Mouse (Mus musculus) midbrain, postnatal 0 days (tissue): ENCODE measurements at regions not wholly inside any gene's neighbourhood (a gene's known extent, or its start where the extent isn't known, plus 50 kb on each side); places are given as distances from the start of the nearest gene placed in this dataset.
"Not testable (repeated sequence)": the region's sequence is repeated elsewhere in the genome, so short reads cannot be mapped to it uniquely, and the experiment has no call there.

Experiments
- ATAC-seq: fragments of 200-750 bp; cut with Nextera tagmentation; 2 replicates; pipeline ENCODE4 v1.8.0; 2017; ENCODE audit warnings: moderate number of reproducible peaks, mild to moderate bottlenecking, moderate TSS enrichment, moderate library complexity; ENCODE audit not compliant: low FRiP score
- DNase-seq: peaks from one replicate; pipeline ENCODE4 v3.0.0-alpha.2; 2015; ENCODE audit warnings: low spot score
- H3K27ac ChIP-seq: fragments of 300-500 bp; sonication (generic); 2 replicates; pipeline ENCODE4 v1.5.1; 2014; ENCODE audit warnings: low read depth, mild to moderate bottlenecking, low read length, mixed read lengths
- H3K27me3 ChIP-seq: fragments of 300-500 bp; sonication (generic); 2 replicates; pipeline ENCODE4 v1.6.1; 2014; ENCODE audit warnings: low read length, control low read depth, mixed read lengths; ENCODE audit not compliant: insufficient read depth
- H3K36me3 ChIP-seq: fragments of 300-500 bp; sonication (generic); 2 replicates; pipeline ENCODE4 v1.6.1; 2014; ENCODE audit warnings: low read length, control low read depth, mixed read lengths; ENCODE audit not compliant: insufficient read depth
- H3K4me1 ChIP-seq: fragments of 300-500 bp; sonication (generic); 2 replicates; pipeline ENCODE4 v1.6.1; 2014; ENCODE audit warnings: mild to moderate bottlenecking, control low read depth, antibody characterized with exemption, low read length, mixed read lengths; ENCODE audit not compliant: insufficient read depth
- H3K4me2 ChIP-seq: fragments of 300-500 bp; sonication (generic); 2 replicates; pipeline ENCODE4 v1.6.1; 2014; ENCODE audit warnings: low read depth, mild to moderate bottlenecking, low read length, mixed read lengths; ENCODE audit not compliant: poor library complexity, severe bottlenecking
- H3K4me3 ChIP-seq: fragments of 300-500 bp; sonication (generic); 2 replicates; pipeline ENCODE4 v1.5.1; 2014; ENCODE audit warnings: low read depth, mild to moderate bottlenecking, low read length, moderate library complexity
- H3K9ac ChIP-seq: fragments of 300-500 bp; sonication (generic); replicated peaks from 2 replicates; pipeline ENCODE4 v1.6.1; 2014; ENCODE audit warnings: mild to moderate bottlenecking, low read length, moderate library complexity, mixed read lengths; ENCODE audit not compliant: poor library complexity, severe bottlenecking
- H3K9me3 ChIP-seq: fragments of 300-500 bp; sonication (generic); 2 replicates; pipeline ENCODE4 v1.6.1; 2016; ENCODE audit warnings: low read length, control low read depth
- CTCF ChIP-seq: IDR thresholded peaks from 2 replicates; pipeline ENCODE4 v1.5.1; 2016; ENCODE audit warnings: antibody characterized with exemption, mild to moderate bottlenecking
- WGBS: fragments of 180-500 bp; shearing (Covaris S2); extraction: QIAGEN DNeasy Blood & Tissue Kit; methylation state at CpG from one replicate; pipeline ENCODE4 v1.1.7; 2014; 5-methylcytosine and 5-hydroxymethylcytosine counted together

DNA sequence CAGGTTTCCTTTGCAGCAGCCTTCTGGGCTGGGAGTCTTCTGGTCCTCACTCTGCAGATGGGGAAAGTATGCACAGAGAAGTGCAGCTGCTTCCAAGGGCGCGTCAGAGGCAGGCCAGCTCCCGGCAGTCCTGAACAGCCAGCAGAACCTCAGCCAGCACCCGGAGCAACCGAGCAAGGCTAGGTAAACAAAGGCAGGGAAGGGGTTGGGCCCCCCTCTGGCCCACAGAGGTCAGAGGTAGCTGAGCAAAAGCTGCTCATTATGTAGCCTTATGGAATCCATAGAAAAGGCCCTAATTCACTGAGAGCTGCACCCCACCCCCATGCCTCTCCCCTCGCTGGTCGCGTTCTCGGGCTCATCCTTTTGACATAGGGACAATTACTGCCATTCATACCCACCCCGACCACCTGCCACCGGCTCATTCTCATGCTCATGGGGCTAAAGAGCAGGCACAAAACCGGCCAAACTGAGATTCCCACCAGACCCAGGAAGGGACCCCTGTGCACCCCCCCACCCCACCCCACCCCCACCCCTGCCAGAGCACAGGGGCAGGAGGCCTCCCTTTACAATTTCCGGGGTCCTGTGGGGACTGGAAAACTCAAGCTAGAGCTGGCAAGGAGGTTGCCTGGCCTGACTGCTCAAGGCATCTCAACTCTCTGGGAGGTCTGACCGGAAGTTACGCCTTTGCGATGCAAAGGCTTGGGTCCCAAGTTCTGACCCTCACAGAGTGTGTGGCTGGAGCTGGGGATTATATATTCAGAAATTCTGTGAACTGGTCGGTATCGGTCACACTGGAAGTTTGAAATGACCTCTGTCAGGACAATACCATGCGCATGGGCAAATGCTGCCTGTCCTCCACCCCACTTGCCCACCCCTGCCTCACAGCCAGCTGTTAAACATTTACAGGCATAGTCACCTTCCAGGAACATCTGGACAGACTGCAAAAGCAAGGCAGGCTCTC lies 59.0 kb upstream of the Fzd7 start:
- Histone ChIP-seq H3K27ac (no peak overlapping the region), H3K4me2 (no peak overlapping the region), H3K27me3 (no peaks in the 10 kb centered on the region), H3K9ac (no peak overlapping the region), H3K4me1 (no peaks in the 10 kb centered on the region), H3K9me3 (no peaks in the 10 kb centered on the region), H3K36me3 (no peaks in the 10 kb centered on the region), H3K4me3 (no peak overlapping the region)
- TF ChIP-seq CTCF = no peak
- 23% methylated on average over 19 of the region's 19 CpGs for WGBS
- no peak for ATAC-seq
- no peak for DNase-seq

DNA sequence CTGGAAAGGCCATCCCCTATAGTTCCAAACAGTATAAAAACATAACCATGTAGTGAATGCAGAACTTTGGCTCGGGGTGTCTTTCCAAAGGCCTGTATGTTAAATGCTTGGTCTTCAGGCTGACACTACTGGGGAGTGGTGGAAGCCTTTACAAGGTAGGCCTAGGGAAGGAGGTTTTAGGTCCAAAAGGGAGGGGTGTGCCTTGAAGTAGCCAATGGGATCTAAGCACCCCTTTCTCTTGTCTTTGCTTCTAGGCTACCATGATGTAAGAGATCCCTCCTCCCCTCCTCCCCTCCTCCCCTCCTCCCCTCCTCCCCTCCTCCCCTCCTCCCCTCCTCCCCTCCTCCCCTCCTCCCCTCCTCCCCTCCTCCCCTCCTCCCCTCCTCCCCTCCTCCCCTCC lies 56.5 kb upstream of the Fzd7 start:
- not testable (repeated sequence) for DNase-seq, H3K9me3 ChIP-seq, ATAC-seq, H3K27me3 ChIP-seq, H3K4me2 ChIP-seq, H3K36me3 ChIP-seq, H3K4me1 ChIP-seq, H3K4me3 ChIP-seq, H3K9ac ChIP-seq, H3K27ac ChIP-seq
- WGBS = 100% methylated on average over 1 of the region's 1 CpGs

DNA sequence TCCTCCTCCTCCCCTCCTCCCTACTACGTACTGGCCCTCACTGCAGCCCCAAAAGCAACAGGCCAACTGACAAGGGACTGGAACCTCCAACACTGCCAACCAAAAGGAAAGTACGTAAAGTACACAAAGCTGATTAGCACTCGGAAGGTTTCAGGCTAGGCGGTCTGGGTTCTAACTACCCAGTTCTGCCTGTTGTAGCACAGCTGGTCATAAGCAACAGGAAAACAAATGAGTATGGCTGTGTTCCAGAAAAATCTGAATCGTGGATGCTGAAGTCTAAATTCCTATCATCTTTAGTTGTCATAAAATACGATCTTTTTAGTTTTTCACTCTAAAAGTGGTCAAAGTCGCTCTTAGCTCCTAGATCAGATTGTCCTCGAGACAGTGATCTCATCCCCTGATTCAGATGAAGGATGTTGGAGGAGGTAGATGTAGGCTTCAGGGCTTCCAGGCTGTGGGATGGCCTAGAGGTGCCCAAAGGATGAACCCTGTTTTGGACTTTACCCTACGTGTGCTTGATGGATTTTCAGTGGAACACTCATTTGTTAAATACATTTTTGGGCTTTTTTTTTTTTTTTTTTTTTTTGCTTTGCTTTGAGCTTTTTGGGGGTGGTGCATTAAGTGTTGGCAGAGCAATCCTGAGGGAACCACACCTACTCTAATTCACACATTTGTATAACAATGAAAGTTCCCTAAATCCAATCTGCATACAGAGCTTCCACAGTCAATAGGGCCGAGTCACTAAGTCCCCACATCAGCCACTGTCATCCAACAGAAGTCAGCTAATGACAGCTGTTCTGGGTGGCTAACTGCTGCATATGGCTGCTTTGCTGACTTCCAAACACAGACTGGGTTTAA lies 55.6 kb upstream of the Fzd7 start:
- 67% methylated on average over 10 of the region's 10 CpGs for WGBS
- ATAC-seq = no peak
- Histone ChIP-seq H3K4me1 (no peaks in the 10 kb centered on the region), H3K27me3 (no peaks in the 10 kb centered on the region), H3K27ac (no peak overlapping the region), H3K4me3 (no peak overlapping the region), H3K4me2 (no peak overlapping the region), H3K9me3 (no peaks in the 10 kb centered on the region), H3K9ac (no peak overlapping the region), H3K36me3 (no peaks in the 10 kb centered on the region)
- no peak for TF ChIP-seq CTCF
- no peak for DNase-seq

DNA sequence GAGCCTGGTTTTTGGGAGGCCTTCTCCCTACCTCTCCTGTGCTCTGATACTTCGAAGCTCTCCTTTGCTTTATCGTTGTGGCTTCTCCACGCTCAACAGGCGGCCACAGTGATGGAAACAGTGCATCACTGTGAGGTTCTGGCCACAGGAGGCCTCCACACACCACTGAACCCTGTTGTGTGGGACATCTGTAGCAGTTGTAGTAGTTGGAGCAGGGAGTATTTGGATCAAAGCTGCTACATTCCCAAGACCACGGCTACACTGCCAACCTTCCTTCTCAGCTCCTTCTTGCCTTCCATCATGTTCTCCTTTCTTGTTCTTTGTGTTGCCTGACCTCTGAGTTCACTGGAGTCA lies 55.0 kb upstream of the Fzd7 start:
- no peak for ATAC-seq
- H3K36me3 ChIP-seq = no peaks in the 10 kb centered on the region
- no peak for TF ChIP-seq CTCF
- H3K9me3 ChIP-seq = no peaks in the 10 kb centered on the region
- no peaks in the 10 kb centered on the region for H3K27me3 ChIP-seq
- H3K4me1 ChIP-seq = no peaks in the 10 kb centered on the region
- H3K4me2 ChIP-seq = no peak overlapping the region
- no peak overlapping the region for H3K27ac ChIP-seq
- 60% methylated on average over 5 of the region's 5 CpGs for WGBS
- no peak overlapping the region for H3K9ac ChIP-seq
- no peak overlapping the region for H3K4me3 ChIP-seq
- DNase-seq = no peak

DNA sequence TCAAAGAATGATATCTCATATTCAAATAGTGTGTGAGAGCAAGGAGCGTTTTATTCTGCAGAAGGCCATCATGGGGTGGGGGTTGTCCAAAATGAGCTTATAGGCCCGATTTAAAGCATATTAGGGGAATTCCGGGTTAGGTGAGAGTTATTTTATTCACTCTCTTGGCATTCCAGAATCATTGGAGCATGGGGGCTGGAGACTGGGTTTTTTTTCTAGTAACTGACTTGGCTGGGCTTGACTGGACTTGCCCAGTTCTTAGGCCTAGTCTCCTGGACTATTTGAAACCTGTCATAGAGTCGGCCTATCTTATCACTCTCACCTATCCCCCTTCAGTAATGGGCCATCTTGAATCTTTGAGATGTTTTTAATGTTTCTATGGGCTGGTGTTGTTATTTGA lies 52.9 kb upstream of the Fzd7 start:
- Histone ChIP-seq H3K27ac (no peak overlapping the region), H3K36me3 (no peaks in the 10 kb centered on the region), H3K4me1 (no peaks in the 10 kb centered on the region), H3K9me3 (no peaks in the 10 kb centered on the region), H3K27me3 (no peaks in the 10 kb centered on the region), H3K4me3 (no peak overlapping the region), H3K4me2 (no peak overlapping the region), H3K9ac (no peak overlapping the region)
- 84% methylated on average over 4 of the region's 4 CpGs for WGBS
- no peak for TF ChIP-seq CTCF
- no peak for DNase-seq
- ATAC-seq = no peak

DNA sequence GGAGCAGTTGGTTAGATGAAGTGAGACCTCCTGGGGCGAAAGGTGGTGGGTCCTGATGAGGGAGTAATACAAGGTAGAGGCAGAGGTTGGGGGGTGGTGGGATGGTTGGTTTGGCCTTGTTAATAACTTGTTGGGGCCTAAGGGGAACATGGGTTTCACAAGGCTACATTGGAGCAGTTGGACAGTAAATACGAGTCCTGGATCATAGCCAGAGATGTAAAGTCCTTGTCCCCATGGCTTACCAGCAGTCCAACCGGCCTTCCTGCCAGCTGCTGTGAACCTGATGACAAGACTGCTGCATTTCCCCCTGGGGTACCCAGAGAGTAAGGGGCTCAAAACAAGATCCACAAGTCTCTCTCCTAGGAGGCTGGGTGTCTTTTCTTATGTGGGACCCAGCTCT lies 52.0 kb upstream of the Fzd7 start:
- ATAC-seq (no peak), DNase-seq (no peak)
- Histone ChIP-seq H3K4me2 (no peak overlapping the region), H3K36me3 (no peaks in the 10 kb centered on the region), H3K9me3 (no peaks in the 10 kb centered on the region), H3K27me3 (no peaks in the 10 kb centered on the region), H3K4me1 (no peaks in the 10 kb centered on the region), H3K27ac (no peak overlapping the region), H3K9ac (no peak overlapping the region), H3K4me3 (no peak overlapping the region)
- 83% methylated on average over 3 of the region's 3 CpGs for WGBS
- no peak for TF ChIP-seq CTCF
